Mouse (Mus musculus) frontal cortex, postnatal 36 days (tissue): ENCODE results near the gene Pitpnc1.

Experiments
- DNase-seq, 2 experiments: peaks; one replicate each; pipeline ENCODE4 v3.0.0; 2022; ENCODE audit warnings: low spot score in 2 of 2

The Pitpnc1 gene

DNA sequence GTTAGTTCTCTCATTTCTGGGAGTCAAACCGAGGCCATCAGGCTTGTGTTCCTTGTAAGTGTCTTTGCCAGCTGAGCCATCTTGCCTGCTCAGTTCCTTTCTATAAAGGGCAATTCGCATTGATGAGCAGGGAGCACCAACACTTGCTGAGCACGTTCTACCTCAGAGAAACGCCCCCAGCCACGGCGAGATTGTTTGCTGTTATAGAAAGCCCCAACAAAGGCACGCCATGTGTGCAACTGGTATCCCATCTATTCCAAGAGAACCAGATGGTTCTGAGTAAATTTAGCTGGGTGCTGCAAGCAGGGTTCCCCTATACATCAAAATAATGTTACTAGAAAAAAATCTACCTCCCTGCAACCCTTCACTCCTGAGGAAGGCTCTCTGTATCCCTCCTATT lies 188.0 kb downstream of the Pitpnc1 start:
- peak; percentile 10 to 63 for DNase-seq

GRCm38 (mm10) chr11:107279258-107279657 lies 191.2 kb downstream of the Pitpnc1 start:
- DNase-seq = no peak

DNA sequence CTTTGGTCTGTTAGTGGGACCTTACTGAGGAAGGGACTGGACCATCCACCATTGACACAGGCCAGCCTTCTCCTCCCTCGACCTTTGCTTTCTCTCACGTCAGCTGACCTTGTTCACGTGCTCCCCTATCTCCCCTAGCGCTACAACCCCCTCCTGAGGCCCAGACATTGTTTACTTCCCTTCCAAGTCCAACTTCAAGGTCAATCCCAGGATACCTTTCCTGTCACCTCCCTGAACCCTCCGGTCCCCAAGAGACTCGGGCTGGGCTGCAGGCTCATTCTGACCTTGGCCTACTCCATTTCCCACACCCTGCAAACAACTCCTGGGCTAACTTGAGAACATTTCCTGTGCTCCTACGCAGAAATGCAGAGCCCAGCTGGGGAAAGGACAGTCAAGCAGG lies 193.6 kb downstream of the Pitpnc1 start:
- no peak for DNase-seq

DNA sequence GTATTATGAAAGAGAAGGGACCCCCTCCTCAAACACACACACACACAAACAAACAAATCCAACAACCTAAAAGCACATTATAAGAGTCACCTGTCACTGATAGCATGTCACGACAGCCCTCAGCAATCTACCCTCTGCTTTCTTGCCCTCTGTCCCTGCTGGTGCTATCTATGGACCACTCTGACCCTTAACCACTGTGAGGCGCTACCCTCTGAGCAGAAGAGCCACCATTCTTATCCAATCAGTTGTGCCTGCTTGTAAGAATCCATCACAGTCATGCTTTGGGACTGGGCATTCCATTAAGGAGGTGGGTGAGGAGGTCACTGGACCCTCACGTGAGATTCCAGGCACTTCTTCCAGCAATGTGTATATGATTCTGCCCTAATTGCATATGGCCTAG lies 194.2 kb downstream of the Pitpnc1 start:
- no peak for DNase-seq

GRCm38 (mm10) chr11:107275902-107276301 lies 194.6 kb downstream of the Pitpnc1 start:
- DNase-seq = peak; percentile 28 to 46

- DNase-seq = no peak
Measured at GRCm38 (mm10) chr11:107274206-107274605, 196.3 kb downstream of the Pitpnc1 start.

DNA sequence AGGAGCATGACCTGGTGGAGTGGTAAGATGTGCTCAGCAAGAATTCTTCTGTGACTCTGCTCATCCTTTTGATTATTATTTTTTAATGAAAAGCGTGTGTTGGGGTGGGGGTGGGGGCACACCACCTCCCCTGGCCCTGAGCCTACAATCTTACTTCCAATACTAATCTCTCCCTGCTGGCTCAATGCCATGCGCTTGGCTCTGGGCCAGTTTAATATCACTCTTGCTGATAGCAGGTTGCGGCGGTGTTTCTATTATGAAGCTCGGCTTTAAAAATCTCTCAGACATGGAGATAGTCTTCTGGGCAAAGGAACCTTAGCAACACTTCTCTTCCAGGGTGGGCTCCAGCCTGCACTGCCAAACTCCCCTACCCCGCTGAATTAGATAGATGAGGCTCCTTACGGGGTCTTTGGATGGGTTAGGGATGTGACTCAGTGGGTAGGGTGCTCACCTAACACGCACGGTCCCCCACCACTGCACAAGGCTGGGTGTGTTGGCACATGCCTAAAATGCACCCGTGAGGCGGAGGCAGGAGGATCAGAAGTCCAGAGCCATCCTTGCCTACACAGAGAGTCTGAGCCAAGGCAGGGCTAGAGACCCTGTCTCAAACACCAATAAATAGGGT lies 198.0 kb downstream of the Pitpnc1 start:
- no peak for DNase-seq

GRCm38 (mm10) chr11:107270564-107270963 lies 199.9 kb downstream of the Pitpnc1 start:
- DNase-seq = no peak

DNA sequence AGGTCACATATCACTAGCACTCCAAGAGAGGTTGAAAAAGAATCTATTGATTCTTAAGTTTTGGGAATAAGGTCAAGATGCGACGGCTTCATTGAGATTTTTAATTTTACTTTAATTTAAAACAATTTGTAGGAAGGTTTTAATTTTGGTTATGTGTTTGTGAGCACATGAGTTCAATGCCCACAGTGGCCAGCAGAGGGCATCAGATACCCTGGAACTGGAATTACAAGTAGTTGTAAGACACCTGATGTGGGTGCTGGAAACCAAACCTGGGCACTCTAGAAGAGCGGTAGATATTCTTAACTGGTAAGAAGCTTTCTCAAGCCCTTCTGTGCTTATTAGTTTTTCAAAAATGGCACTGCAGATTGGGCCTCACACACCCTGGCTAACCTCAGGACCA lies 203.0 kb downstream of the Pitpnc1 start:
- DNase-seq = no peak

GRCm38 (mm10) chr11:107265861-107266260 lies 204.6 kb downstream of the Pitpnc1 start:
- DNase-seq = no peak

- DNase-seq = no peak
Measured at GRCm38 (mm10) chr11:107264889-107265615, 205.4 kb downstream of the Pitpnc1 start.

DNA sequence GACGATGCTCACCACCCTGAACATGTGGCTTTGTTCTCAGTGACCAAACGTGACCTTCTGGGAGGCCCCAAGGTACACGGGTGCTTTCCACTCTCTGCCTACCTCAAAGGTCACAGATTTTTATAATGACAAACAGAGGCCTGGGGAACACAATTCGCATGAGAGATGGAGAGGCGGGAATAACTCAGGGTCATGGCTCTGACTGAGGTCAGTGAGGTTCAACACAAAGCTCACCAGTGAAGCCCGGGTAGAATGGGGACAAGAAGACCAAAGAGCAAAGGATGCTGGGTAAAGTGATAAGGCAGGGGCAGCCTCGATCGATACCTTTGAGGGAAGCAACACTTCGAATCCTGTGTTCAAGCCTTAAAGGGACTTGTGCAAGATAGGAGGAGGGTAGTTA lies 206.7 kb downstream of the Pitpnc1 start:
- no peak for DNase-seq

DNA sequence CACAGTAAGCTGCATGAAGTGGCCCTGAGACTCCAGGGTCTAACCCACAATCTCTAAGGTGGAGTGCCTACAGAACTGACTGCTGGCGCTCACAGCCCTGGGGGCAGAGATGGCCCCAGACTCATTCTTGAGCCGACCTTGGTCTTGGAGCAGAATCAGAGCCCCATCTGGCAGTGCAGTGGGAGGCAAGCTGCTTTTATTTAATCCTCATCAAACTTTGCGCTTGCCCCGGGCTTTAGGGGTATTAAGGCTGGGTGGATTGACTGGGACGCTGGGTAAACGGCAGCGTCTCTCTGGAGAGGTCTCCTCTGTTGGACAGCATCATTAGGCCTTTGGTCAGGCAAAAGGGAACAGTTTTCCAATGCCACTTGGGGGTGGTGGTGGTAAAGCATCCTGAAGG lies 211.1 kb downstream of the Pitpnc1 start:
- no peak for DNase-seq

DNA sequence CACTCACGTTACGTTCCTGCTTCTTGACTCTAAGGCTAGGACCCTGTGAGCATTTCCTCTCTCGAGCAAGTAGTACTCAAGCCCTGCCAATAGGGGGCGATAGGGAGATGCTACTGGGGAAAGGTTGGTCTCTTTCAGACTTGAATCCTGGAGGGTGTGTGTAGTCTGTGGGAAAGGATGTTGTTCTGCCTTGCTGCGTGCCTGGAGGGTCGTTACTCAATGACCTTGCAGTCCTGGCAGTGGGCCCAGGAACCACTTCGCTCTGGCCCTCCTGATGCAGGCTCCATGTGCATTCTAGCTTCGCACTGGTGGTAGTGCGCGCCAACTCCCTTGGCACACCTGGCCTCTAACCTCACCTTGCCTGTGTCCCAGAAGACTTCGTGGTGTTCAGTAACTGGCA lies 215.3 kb downstream of the Pitpnc1 start:
- DNase-seq = no peak

- DNase-seq = no peak
Measured at GRCm38 (mm10) chr11:107254181-107254580, 216.3 kb downstream of the Pitpnc1 start.

DNA sequence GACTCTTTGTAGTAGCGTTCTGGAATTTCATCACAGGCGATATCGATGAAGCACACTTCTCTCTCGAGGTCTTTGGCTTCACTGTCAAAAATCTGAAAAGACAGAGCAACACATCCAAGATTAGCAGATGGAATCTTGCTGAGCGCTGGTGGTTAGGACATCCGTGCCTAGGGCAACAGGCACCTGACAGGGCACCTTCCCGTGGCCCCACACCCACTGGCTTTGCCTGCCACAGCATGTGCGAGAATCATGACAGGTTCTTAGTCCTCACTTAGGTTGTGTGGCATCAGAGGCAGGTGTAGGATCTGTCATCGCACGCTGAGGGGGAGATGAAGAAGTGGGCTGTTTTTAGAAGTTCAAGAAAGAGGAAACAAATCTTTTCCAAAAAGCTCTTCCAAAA lies 218.5 kb downstream of the Pitpnc1 start:
- DNase-seq = no peak

GRCm38 (mm10) chr11:107251460-107251859 lies 219.0 kb downstream of the Pitpnc1 start:
- DNase-seq = no peak

DNA sequence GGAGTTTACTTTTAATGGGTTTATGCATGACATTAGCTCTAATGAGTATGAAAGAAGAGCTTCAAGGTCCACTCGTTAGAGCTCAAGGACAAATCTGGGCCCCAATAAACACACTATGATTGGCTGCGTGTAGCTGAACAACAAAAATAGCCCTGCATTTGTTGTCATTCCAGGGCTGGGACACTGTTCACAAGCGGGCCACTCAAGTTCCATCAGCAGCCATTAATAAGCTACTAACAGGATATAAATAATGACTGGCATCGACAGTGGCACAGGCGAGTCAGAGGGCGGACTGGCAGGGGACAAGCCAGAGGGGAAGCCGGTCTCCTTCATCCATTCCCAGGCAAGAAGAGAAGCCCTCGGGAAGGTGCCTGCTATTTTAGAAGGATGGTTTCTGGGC lies 219.6 kb downstream of the Pitpnc1 start:
- no peak for DNase-seq

- no peak for DNase-seq
Measured at GRCm38 (mm10) chr11:107248753-107249152, 221.7 kb downstream of the Pitpnc1 start.

DNA sequence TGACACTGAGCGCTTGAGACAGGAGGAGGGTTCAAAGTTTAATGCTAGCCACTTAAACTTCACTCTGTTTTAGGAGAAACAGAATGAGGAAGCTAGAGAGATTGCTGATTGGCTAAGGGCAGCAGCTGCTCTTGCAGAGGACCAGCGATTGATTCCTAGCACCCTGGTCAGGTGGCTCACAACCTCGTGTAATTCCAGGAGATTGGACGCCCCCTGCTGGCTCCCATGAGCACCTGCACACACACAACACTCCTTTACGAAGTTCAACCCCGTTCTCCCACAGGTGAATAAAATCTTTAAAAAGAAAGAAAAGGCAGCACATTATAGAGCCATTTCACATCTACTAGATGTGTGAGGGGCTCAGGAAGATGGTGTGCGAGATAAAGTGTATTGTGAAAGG lies 224.8 kb downstream of the Pitpnc1 start:
- DNase-seq = no peak

DNA sequence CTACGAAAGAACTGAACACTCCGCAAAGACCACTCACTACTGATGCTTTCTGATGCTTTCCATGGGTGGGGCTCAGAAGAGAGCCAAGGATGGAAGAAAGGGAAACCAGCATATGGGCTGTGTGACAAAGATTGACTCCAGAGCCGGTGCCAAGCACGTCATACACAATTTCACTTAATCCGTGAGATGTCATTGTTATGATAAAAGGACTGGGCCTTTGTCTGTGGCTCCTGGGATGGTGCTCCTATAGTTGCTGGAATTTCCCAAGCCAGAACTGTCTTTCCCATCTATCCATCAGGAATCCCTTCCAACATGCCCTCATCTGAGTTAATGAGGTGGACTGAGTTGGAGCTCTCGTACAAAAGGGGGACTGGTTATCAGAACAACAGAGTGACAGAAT lies 227.4 kb downstream of the Pitpnc1 start:
- no peak for DNase-seq

DNA sequence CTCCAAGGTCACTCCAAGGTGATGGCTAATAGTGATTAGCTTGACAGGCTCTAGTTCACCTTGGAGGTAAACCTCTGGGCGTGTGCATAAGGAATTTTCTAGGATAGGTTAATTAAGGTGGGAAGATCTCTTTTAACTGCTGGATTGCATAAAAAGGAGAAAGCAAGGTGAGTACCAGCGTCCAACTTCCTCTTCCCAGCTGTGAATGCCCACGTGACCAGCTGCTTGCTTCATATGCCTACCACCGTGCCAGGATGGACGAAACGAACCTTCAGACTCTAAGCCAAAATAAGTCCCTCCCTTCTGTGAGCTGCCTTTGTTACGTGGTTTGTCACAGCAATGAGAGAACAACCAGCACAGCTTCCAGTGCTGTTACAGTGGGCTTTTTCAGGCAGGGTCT lies 228.8 kb downstream of the Pitpnc1 start:
- no peak for DNase-seq

DNA sequence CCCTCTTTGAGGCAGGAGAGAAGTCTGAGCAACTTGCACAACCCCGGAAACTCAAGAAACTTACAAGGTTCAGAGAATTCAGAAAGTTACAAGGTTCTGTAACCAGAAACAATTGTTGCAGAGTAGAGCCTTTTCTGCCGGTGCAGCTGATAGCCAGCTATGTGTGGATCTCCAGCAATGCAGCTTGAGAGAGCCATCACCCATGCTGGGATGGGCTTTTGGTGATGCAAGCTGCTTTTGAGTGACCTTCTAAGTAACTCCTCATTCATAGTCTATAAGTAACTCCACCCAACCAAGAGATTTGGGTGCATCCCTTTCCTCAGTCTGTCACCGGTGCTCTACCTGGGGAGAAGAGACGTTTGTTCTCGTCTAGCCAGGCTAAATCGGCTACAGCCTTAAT lies 232.0 kb downstream of the Pitpnc1 start:
- DNase-seq = no peak

- no peak for DNase-seq
Measured at GRCm38 (mm10) chr11:107237532-107237931, 233.0 kb downstream of the Pitpnc1 start.
